Mouse (Mus musculus) induced T-regulatory cell, adult 2 months (primary cell): ENCODE measurements around the gene Fgfr3.

Experiments used
- DNase-seq: peaks from one replicate; pipeline ENCODE4 v3.0.0-alpha.2; 2012; ENCODE audit warnings: low read depth

Fgfr3 gene

DNA sequence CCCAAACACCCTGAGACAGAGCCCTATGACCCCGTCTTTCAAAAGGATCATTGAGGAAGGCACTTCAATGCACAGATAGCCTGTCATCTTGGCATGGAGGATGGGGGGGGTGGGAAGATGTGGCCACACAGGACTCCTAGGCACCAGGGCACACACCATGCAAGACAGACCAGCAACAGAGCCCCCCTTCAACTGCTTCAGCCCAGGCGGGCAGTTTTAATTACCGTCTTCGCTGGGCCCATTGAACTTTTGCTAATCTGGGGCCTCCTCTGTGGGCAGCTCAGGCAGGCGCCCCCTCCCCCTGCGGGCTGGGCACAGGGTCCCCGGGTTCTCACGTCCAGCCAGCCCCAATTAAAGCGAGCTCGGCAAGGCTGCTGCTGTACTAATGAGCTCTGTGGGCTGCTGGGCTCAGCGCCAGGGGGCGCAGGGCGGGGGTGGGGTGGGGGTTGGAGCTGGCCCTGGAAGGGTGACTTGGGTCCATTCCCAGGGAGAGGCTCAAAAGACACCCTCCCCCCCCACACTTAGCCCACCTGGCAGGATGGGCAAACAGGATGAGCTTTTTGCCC is 23.4 kb upstream of the Fgfr3 start:
- no peak for DNase-seq

DNA sequence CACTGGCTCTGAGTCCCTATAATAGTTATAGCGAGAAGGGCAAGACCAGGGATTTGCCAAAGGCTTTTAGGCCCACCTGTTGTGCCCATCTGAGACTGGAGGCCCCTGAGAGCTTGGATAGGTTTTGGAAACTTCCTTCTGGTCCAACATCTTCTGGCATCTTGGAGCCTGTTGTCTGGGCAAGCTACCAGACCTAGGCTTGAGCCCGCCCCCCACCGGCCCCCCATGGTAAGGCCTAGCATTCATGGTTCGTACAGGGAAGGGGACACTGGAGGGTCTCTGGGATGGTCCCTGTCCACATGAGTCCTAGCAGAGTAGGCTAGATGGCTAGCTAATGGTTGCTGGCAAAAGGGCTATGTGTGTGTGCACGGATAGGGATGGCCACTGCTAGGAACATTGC is 22.8 kb upstream of the Fgfr3 start:
- no peak for DNase-seq

DNA sequence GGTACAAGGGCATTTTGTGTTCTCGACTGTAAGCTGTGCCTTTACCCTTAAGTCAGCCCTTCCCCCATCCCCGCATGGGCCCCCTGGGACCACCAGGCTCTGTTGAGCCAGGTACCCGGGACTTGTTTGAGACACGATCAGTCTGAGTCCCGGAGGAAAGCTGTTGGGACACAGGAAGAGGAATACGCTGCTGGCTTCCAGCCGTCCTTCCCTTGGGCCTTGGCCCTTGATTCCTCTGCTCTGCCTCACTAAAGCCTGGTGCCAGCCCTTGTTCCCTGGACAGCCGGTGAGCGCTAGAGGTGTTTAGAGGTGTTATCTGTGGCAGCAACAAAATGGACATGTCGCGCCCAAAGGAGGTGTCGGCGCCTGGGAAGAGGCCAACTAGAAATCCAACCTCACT is 21.5 kb upstream of the Fgfr3 start:
- DNase-seq = no peak

DNA sequence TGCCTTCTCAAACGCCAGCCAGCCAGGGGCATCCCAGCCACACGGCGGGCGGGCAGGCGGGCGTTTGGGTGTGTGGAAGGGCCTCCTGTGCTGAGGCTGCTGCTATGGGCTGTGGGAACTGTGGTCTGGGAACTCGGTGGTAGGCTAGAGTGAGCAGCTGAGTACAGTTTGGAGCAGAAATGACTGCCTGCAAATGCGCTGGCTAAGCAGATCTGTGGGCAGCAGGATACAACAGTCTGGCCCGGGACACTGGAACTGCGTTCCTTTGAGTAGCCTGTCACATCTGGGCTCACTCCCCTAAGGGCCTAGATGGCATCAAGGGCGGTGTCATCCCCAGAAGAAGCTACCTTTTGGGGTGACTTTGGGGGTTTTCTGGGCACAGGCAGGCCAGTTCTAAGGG is 19.6 kb upstream of the Fgfr3 start:
- no peak for DNase-seq

DNA sequence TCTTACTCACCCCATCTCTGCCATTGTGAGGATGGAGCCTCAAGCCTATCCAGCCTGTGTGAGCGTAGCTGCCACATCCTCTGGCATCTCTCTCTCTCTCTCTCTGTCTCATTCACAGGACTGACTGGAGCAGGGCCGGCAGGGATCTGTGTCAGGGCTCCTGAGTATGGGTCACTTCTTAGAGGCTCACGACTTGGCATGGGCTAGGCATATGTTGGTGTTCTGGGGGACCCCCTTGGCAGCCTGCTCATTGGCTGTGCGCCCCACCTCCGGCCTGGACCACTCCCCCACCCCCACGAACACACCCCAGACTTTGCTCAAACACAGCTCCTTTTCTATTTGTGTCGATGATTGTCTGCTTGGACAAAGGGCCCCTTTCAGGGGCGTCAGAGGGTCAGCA is 17.5 kb upstream of the Fgfr3 start:
- DNase-seq = no peak

DNA sequence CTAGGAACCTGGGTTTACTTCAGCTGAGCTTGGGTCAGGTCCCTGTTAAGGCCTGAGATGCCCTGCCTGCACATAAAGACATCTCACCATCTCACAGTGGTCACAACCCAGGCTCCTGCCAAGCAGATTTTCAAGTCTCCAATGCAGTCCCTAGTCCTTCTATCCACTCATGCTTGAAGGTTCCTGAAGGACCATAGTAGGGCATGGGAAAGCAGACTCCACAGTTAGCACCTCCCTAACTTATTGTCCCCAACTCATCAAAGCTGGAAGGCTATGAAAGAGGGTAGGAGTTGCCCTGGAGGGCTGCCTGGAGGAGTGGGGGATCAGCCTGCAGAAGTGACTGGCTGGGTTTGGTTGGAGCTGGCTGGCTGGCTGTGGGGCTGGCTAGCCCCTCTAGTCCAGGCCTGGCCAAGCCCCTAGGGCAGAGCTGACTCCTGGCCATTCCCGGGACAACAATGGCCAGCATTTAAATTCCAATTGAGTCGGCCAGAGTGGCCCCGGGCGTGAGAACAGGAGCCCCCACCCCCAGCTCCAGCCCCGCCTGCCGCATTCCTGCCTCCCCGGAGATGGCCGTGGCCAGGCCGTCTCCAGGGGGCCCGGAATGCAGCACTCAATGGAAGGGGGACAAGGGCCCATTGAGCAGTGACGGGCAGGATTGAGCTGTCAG is 16.4 kb upstream of the Fgfr3 start:
- DNase-seq = no peak

DNA sequence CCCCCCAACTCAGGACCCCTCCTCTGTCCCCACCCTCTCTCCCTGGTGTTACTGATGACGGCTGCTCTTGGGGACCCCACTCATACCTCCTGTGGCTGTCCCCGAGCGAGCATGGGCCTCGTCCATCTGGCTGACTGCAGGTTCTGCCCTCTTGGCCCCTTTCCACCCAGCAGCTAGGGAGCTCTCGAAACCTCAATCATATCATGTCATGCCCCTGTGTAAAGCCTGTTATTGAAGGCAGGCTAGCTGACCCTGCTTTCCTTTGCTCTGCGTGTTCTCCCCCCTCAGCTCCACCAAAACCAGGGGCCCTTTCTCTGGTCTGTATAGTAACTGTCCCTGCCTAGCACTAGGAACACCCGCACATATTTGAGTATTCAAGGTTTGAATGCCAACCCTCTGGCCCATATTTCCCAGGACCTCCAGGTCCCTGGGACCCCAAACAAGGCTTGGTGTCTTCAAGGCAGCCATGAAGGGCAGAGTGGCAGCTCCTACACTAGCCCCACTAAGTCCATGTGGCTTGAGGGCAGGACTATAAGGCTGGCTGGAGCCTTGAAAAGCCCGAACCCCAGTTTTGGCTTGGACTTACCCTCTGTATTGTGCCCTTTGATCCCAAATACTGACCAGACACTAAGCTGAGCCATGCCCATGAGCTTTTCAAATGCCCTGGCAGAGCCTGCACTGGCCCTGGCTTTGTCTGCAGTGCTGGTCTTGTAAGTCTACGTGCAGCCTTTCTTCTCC is 15.7 kb upstream of the Fgfr3 start:
- no peak for DNase-seq

DNA sequence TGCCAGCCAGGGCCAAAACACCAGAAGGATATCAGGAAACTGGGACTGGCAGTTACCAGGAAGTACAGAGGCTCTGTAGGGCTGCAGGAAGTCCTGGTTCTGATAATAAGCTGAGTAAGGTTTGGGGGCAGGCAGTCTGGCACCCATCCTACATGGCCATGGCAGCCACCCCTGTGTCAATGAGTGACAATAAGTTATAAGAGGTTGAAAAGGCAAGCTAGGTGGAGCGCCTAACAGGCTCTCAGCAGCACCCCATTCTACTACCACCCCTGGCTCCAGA is 15.2 kb upstream of the Fgfr3 start:
- DNase-seq = no peak

DNA sequence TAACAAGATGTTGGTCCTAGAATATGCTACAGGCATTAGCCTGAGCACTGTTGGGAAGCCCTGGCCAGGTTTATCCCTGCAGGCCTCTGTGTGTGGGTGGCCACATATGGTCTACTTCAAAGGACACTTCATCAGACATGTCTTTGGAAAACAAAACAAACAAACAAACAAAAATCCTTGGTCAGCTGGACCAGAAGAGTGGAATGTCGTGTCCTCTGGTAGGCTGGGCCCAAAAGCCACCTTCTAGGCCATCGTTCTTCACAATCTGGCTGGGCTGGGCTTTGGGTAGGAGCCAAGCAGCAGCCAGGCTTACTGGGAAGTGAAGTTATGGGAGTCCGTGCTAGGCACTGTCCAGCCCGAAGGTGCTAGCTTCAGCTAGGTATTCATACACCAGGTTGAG is 14.3 kb upstream of the Fgfr3 start:
- DNase-seq = no peak

DNA sequence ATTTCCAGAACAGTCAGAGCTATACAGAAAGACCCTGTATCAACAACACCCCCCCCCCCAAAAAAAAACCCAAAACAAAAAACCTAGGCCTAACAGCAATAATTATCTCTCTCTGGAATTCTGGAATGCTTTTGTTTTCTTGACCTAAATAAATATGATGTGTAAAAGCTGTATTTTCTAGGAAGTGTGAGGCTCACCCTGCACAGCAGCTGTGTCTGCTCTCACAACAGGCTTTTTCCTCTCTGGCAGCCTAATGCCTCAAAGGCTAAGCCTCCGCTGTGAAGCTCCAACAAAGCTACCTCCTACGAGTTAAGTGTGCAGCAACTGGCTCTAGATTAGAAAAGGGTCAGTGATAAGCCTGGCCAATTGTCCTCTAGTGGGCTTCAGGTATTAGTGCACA is 12.4 kb upstream of the Fgfr3 start:
- DNase-seq = no peak

DNA sequence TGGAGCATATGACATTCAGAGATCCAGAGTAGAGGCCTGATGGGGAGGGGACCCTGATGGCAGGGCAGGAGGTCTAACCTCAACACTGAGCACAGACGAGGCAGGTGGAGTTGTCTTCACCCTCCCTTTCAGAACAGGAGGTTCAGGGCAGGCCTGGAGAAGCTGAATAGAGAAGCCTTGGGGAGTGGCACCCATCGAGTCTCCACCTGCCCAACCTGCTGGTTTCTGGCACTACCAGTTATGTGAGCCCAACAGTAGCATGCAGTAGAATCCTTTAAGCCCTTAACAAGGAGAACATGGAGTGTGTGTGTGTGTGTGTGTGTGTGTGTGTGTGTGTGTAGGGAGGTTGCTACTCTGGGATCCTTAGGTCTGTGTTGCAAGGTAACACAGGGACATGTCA is 8.9 kb upstream of the Fgfr3 start:
- DNase-seq = no peak

DNA sequence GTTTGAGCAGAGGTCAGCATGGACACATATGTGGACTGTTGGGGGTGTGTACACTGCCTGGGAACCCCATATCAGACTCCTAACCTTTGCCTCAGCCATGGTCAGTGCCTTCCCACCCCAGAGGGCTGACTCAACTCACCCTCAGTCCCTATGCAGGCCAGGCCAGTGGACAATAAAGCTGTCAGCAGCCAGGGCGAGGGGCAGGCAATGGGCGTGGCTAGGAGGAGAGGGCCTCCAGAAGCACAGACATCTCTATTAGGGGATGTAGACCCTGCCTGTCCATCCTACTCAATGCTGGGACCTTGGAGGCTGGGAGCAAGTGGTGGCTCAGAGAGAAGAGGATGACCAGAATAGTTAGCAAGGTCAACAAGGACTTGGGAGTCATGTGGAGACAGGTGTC is 6.3 kb upstream of the Fgfr3 start:
- no peak for DNase-seq

DNA sequence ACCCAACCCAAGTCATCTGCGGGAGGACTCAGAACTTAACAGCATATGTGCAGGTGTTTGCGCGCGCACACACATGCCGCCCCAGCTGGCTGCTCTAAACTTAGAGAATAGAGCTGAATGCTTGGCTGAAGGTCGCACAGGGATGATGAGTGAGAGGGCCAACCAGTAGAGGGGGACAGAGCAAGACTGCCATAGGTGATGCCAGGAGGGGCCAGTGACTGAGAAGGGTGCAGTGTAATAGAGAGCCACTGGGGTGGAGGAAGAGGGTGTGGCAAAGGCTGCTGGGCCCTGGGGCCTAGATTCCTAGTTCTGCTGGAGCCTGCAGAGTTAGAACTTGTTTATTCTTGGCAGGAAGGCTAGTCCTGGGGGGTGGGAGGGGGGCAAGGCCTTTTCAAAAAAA is 5.0 kb upstream of the Fgfr3 start:
- no peak for DNase-seq

DNA sequence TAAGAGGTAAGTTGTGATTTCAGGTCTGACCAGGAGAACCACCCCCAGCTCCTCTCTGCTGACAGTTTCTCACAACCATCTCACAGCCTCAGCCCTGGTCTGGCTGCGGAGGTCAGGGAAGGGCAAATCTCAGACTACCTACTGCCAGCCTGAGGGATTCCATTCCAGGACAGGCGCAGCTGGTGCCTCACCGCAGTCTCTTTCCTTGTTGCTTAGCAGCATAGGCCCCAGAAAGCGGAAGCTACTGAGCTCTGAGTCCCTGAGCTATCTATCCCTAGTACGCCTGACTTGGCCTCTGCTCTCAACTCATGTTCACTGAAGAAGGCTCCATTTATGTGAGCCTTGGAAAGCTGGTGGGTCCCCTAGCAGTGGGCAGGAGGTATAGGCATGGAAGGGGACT is 3.0 kb upstream of the Fgfr3 start:
- no peak for DNase-seq

DNA sequence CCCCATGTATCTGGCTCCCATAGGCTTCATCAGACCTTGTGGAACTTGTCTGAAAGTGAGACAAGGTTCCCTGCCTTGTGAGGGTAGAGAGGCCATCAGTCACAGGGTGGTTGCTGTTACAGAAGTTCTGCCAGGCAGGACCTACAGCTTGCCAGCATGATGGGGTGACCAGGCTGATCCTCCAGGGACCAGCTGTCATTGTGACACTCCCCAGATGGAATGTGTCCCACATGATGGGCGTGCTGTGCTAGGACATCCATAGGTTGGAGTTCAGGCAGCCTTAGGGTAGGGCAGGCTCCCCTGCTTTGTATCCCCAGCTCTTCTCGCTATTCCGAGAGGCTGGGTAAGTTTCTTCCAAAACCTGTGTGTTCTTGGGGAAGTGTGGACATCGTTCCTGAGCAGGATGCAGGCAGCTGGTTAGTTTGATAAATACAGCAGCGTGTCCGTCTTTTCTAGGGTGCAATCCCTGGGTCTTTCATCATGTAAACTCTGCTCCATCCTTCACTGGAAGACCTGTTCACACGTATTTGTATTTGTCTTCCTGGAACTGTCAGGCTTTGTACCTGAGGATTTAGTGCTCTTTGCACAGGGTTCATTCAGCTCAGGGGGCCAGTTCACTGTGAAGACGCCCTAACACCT is 503 bp upstream of the Fgfr3 start:
- no peak for DNase-seq

DNA sequence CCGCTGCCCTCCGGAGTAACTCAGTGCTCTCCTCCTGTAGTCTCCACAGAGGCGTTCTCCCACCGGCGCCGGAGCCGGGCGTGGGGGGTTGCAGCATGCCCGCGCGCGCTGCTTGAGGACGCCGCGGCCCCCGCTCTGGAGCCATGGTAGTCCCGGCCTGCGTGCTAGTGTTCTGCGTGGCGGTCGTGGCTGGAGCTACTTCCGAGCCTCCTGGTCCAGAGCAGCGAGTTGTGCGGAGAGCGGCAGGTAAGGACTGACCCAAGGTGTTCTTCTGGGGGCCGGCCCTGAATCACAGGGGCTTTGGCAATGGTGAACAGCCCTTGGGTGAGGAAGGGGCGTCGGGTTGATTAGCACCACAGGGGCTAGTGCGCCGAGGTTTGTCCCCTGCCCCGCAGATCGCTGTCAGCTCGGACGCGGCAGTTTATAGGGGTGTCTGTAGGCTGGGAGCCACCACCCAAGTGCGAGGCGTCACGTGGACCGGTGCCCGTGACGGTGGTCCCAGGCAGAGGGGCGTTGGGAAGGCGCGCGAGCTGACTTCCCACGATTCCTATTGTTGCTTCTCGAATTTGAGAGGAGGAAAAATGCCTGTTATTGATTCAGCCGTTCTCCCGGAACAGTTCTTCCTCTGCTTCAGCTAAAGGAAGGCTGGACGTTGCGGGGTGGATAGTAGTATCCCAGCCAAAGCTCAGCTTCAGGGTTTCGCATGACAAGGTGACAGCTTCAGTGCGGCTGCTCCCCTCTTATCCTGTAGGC is 968 bp downstream of the Fgfr3 start:
- no peak for DNase-seq

DNA sequence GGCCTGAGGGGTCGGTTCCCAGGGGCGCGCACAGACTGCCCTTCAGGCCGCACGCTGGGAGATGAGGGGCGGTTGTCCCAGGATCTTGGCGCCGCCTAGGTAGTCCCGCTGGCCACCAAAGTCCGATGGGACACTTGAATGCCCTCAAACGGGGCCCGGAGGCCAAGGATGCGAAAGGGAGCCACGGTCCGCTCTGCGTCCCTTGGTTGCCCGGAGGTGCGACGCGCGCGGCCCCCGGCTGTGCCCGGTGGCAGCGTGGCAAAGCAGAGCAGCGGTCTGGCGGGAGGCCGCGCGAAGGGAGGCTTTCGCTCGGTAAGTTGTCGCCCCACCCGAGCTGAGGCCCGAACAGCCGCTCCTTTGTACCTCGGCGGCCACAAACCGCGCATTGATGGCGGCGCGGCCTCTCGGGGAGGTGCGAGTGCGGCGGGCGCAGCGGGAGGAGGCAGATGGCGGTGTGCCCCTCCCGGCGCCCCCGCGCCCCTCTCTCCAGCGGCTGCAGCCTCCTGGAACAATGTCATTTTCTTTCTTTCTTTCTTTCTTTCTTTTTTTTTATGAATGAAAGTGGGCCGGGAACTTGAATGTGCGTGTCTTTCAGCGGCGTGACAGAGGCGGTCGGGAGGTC is 1.7 kb downstream of the Fgfr3 start:
- peak; percentile 23 for DNase-seq

DNA sequence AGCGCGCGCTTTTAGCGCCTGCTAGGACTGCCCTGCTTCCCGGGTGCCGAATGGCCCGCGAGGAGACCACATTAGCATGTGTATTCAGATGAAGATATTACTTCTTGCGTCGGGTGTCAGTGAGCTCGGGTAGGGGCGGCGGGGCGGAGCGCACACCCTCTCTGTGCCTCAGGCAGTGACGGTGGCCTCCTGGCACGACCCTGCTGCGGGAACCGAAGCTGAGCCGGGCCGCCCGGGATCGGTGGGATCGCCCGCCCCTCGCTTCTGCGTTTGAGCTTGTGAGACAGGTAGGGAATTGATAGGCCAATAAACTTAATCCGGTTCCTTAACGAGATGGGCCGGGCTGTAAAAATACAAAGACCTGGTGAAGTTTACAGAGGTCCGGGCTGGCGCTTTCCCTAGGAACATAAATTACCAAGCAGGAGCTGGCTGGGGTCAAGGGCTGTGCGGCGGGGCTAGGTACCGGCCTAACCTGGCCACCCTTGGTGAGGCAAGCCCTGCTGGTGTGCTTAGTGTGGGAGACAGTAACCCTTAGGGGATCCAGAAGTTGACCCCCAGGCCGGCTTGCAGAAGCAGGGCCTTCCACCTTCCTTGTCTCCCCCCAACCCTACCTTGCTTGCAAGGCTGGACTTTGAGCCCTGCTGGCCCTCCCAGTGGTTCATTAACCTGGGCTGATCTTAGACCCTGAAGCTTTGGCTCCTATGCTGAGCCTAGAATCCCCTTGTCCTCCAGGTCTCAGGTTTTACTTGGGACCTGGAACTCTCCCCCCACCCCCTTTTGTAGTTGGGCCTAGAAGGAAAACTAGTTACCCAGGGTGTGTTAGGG is 2.4 kb downstream of the Fgfr3 start:
- no peak for DNase-seq

DNA sequence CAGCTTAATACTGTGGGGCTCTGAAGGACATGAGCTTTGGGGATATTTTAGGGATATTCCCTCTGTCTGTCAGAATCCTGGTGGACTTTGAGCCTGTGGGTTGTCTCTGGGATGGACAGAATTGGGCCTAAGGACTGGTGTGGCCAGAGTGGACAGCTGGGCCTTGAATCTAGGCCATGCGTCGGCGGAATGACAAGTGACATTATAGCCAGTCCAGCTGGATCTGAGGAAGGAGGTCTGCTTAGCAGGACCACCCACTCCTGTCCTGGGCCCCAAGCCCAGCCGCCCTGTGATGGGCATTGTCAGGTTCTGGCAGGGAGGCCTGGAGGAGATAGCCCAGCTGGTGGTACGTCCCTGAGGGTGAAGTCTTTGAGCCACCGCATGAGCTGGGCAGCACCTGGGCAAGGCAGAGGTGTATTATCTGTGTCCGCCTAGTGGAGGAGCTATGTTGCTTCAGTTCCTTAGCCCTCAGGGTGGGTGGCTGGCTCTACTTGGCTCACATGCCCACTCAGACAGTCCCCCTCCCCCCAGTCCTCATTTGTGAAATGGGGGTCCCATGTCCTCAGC is 4.7 kb downstream of the Fgfr3 start:
- DNase-seq = no peak

DNA sequence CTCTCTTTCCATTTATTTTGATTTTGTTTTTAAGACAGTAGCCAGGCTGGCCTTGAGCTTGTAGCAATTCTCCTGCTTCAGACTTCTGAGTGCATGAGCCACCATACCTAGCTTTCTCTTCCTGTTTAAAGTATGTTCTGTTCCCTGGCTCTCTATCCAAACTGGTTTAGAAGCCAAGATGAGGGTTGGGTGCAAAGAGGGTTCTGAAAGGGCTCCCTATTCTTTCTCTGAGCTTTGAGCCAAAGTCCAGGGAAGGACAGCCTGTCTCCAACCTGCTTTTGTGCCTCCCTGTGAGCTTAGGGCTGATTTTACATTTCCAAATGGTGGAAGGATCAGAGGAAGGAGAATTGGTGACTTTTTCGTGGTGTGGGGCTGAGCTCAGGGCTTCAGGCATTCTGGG is 5.4 kb downstream of the Fgfr3 start:
- DNase-seq = no peak

DNA sequence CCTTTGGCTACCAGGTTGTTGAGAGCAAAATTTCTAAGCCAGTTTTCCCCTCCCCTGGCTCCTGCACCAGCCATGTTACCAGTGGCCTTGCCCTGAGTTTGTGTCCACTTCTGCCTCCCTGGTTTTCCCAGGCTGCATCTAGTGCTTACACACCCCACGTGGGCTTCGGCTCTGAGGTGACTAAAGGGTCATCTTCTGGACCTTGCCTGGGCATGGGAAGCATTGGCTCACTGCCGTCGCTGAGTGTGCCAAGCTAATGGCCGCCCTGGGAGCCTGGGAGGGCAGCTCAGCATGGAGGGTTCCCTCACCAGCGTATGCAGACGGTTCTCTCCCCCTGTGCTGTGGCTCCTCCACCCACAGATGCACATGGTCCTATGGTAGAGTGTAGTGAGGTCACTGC is 7.4 kb downstream of the Fgfr3 start:
- DNase-seq = no peak
